ENCODE assay signal across 12 mouse cellular contexts in the genomic region with DNA sequence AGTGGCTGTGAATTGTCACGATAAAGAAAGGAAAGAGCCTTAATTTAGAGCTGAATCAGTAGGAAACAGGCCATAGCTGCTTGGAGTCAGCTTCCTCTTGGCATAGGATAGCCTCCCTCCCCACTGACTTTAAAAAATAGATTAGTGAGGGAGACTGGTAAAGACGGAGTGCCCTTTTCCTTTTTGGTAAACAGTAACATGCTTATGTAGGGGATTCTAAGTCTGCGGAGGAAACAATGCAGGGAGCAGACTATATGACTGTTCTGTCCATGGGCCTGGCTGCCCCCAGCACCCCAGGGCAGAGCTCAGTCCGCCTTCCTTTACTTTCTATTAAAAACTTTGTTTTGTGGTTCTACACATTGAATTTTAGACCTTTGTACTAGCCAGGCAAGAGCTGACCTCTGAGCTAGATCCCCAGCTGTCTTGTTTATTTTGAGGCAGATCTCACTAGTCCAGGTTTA. TPM values are rescaled to one million over a fixed set of nuclear protein-coding genes. Genes with fewer than 3 reads are reported as not detected.
DNase-seq lines count a peak whose midpoint lies in the region; ATAC-seq and TF ChIP-seq lines count a peak whose summit lies in the region.
"Had no signal": no experiment of that assay in that cellular context is flagged by ENCODE, and none has a peak within 500 bp of the region (broad histone marks: within the 10 kb centered on the region; RNA-seq: fewer than 3 reads in every experiment).

No protein-coding gene starts in this region.

- no peak overlapping the region for H3K4me2 ChIP-seq in intestine, embryonic 15.5 days (replicated peaks)
- no peak overlapping the region for H3K4me2 ChIP-seq in intestine, postnatal 0 days (replicated peaks; ENCODE audit: low read depth)
- H3K4me2 ChIP-seq in liver, embryonic 15.5 days, result no peak overlapping the region

- no peak for TF ChIP-seq POLR2A in kidney, adult 2 months (IDR thresholded peaks at IDR 0.05; ENCODE audit: low read depth, low read length)

- ATAC-seq in intestine, embryonic 15.5 days, result peak; percentile 43; the same call in 1 of the 2 replicates
- no peak for ATAC-seq in intestine, postnatal 0 days
- peak; percentile 23 for ATAC-seq in common myeloid progenitor, adult 5-6 weeks (replicated peaks; ENCODE audit: low read depth, poor library complexity, severe bottlenecking)
- ATAC-seq in liver, embryonic 15.5 days (ENCODE audit: insufficient read depth), result peak; percentile 66
- ATAC-seq: hindbrain, postnatal 0 days had no signal

- WGBS in intestine, embryonic 15.5 days, result 78% methylated on average over 4 of the region's 4 CpGs
- WGBS in intestine, postnatal 0 days, result 67% methylated on average over 4 of the region's 4 CpGs
- 29% methylated on average over 4 of the region's 4 CpGs for WGBS in kidney, adult 2 months
- WGBS in liver, embryonic 15.5 days (ENCODE audit: insufficient replicate concordance), result 43% methylated on average over 4 of the region's 4 CpGs

- 0 out of 2 replicates have a peak overlapping the region, but pooled peaks have one; percentile 3 for H3K27ac ChIP-seq in intestine, embryonic 15.5 days
- H3K27ac ChIP-seq in intestine, postnatal 0 days (ENCODE audit: low read depth, low read length), result no peak overlapping the region; the same call in 1 of the 2 replicates
- H3K27ac ChIP-seq in kidney, adult 2 months (ENCODE audit: insufficient read depth, low read depth, low read length), result peak overlapping the region; percentile 82
- H3K27ac ChIP-seq in liver, embryonic 15.5 days (replicated peaks), result peak overlapping the region; percentile 49
- H3K27ac ChIP-seq: hindbrain, postnatal 0 days; left cerebral cortex, adult 2 months had no signal

- peaks cover 23% of the 10 kb centered on the region for H3K36me3 ChIP-seq in intestine, embryonic 15.5 days
- peaks cover 32% of the 10 kb centered on the region for H3K36me3 ChIP-seq in intestine, postnatal 0 days (ENCODE audit: control insufficient read depth, insufficient read depth)
- no peaks in the 10 kb centered on the region; the same call in 1 of the 2 replicates for H3K36me3 ChIP-seq in kidney, adult 2 months (ENCODE audit: control insufficient read depth, insufficient read depth, low read length)
- H3K36me3 ChIP-seq in liver, embryonic 15.5 days (replicated peaks), result 0 out of 2 replicates have a peak, but pooled peaks cover 6% of the 10 kb centered on the region

- H3K4me3 ChIP-seq in intestine, embryonic 15.5 days (replicated peaks), result no peak overlapping the region
- H3K4me3 ChIP-seq in intestine, postnatal 0 days (ENCODE audit: low read depth, low read length), result no peak overlapping the region
- no peak overlapping the region for H3K4me3 ChIP-seq in kidney, adult 2 months (ENCODE audit: insufficient read depth, low read depth, low read length)
- H3K4me3 ChIP-seq in liver, embryonic 15.5 days (replicated peaks), result no peak overlapping the region
- H3K4me3 ChIP-seq: left cerebral cortex, adult 2 months had no signal

- H3K9ac ChIP-seq in intestine, embryonic 15.5 days, result no peak overlapping the region
- H3K9ac ChIP-seq in intestine, postnatal 0 days (ENCODE audit: low read depth, low read length), result no peak overlapping the region
- H3K9ac ChIP-seq in liver, embryonic 15.5 days, result no peak overlapping the region

- no peaks in the 10 kb centered on the region for H3K9me3 ChIP-seq in intestine, embryonic 15.5 days
- no peaks in the 10 kb centered on the region for H3K9me3 ChIP-seq in intestine, postnatal 0 days (ENCODE audit: control insufficient read depth)
- H3K9me3 ChIP-seq in liver, embryonic 15.5 days (replicated peaks), result no peaks in the 10 kb centered on the region

- H3K27me3 ChIP-seq in intestine, embryonic 15.5 days (replicated peaks), result no peaks in the 10 kb centered on the region
- H3K27me3 ChIP-seq in intestine, postnatal 0 days (replicated peaks; ENCODE audit: control insufficient read depth, insufficient read depth, low read length), result no peaks in the 10 kb centered on the region
- H3K27me3 ChIP-seq in kidney, adult 2 months (replicated peaks; ENCODE audit: control insufficient read depth, insufficient read depth, low read length), result no peaks in the 10 kb centered on the region
- no peaks in the 10 kb centered on the region for H3K27me3 ChIP-seq in liver, embryonic 15.5 days

- DNase-seq in kidney, adult 2 months, result peak; percentile 84
- no peak for DNase-seq in spleen, postnatal 4 days (ENCODE audit: low spot score in 2 of 2)
- DNase-seq in spleen, postnatal 36 days (ENCODE audit: low spot score in 2 of 2), result no peak
- no peak for DNase-seq in B cell, adult 2 months
- DNase-seq: embryo, embryonic 11 days; thymus, adult 18-20 months had no signal

- TF ChIP-seq CTCF in intestine, postnatal 0 days (IDR thresholded peaks at IDR 0.05; ENCODE audit: low read depth), result no peak
- TF ChIP-seq CTCF in kidney, adult 2 months (conservative IDR thresholded peaks at IDR 0.05; ENCODE audit: insufficient read depth, insufficient read length, low read depth, low read length), result no peak

- H3K4me1 ChIP-seq in intestine, embryonic 15.5 days (replicated peaks), result peaks cover 5% of the 10 kb centered on the region; the same call in 1 of the 2 replicates
- 0 out of 2 replicates have a peak, but pooled peaks cover 4% of the 10 kb centered on the region for H3K4me1 ChIP-seq in intestine, postnatal 0 days (replicated peaks; ENCODE audit: control insufficient read depth, insufficient read depth, low read length)
- H3K4me1 ChIP-seq in kidney, adult 2 months (ENCODE audit: control insufficient read depth, insufficient read depth, low read length), result peaks cover 33% of the 10 kb centered on the region
- H3K4me1 ChIP-seq in liver, embryonic 15.5 days (replicated peaks), result peaks cover 38% of the 10 kb centered on the region

RNA-seq across cellular contexts. Expression of a gene that starts 56.4 kb away (rescaled TPM):
- 69.2 and 77.0 TPM in 2 replicates for polyA plus RNA-seq in intestine, embryonic 15.5 days (2015; fragmentation: Nextera tagmentation; extraction: Ambion mirVana)
- polyA plus RNA-seq in intestine, postnatal 0 days (2015; fragmentation: Nextera tagmentation; extraction: Ambion mirVana), result 31.8 and 32.2 TPM in 2 replicates
- 27.5 and 36.2 TPM in 2 replicates for total RNA-seq in common myeloid progenitor, adult 5-6 weeks (2017)
- 32.3 and 33.2 TPM in 2 replicates for polyA plus RNA-seq in kidney, adult 2 months (2012; rRNA removed)
- 16.6 and 18.9 TPM in 2 replicates for polyA plus RNA-seq in liver, embryonic 15.5 days (2015; fragmentation: Nextera tagmentation; extraction: Ambion mirVana)

RNA-seq across cellular contexts. Expression of a gene that starts 58.4 kb away (rescaled TPM):
- polyA plus RNA-seq in intestine, embryonic 15.5 days (2015; fragmentation: Nextera tagmentation; extraction: Ambion mirVana), result 12.3 and 15.5 TPM in 2 replicates
- polyA plus RNA-seq in intestine, postnatal 0 days (2015; fragmentation: Nextera tagmentation; extraction: Ambion mirVana), result 7.8 and 8.1 TPM in 2 replicates
- total RNA-seq in common myeloid progenitor, adult 5-6 weeks (2017), result 10.1 and 12.2 TPM in 2 replicates
- 2.9 and 3.1 TPM in 2 replicates for polyA plus RNA-seq in kidney, adult 2 months (2012; rRNA removed)
- polyA plus RNA-seq in liver, embryonic 15.5 days (2015; fragmentation: Nextera tagmentation; extraction: Ambion mirVana), result 4.8 and 4.9 TPM in 2 replicates
